ENCODE assay signal across 8 mouse cellular contexts in the genomic region with DNA sequence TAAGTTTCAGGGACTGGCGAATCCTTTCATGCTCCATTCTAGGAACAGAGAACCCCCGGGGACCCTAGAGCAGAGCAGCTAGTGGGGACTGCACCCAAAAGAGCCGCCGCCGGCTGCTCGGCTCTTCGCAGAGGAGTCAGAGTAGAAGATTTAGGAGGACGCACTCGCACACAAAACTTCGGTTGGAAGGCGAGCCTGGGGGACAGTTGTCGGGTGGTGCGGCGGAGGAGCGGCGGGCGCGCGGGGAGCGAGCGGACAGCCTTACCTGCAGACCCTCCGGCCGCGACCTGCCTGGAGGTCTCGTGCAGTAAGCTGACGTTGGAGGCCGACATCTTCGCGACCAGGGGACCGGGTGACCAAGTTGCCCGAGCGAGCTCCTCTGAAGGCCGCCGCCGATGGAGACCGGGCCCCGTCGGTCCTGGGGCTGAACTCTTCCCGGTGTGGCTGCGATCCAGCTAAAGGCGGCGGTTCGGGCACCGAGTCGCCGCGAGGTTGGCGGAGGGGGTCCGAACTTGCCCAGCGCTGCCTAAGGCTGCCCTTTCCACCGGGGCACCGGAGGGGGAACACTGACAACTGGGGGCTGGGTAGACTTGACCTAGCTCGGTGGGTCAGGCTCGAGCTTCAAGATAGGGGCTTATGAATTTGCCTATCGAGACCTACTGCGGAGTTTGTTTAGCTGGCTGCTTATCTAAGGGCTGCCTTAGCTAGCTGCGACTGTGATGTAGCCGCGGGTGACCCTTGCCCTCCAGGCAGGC. TPM values are rescaled to one million over a fixed set of nuclear protein-coding genes. Genes with fewer than 3 reads are reported as not detected.
DNase-seq lines count a peak whose midpoint lies in the region; ATAC-seq and TF ChIP-seq lines count a peak whose summit lies in the region.

No protein-coding gene starts in this region.

- H3K4me1 ChIP-seq in hindbrain, embryonic 16.5 days (ENCODE audit: control insufficient read depth, insufficient read depth, low read depth, low read length): peaks cover 3% of the 10 kb centered on the region
- peaks cover 41% of the 10 kb centered on the region for H3K4me1 ChIP-seq in liver, embryonic 12.5 days
- no peaks in the 10 kb centered on the region for H3K4me1 ChIP-seq in neural tube, embryonic 11.5 days (ENCODE audit: control insufficient read depth, insufficient read depth, low read length)

- ATAC-seq in hindbrain, embryonic 16.5 days: peak; percentile 63
- ATAC-seq in liver, embryonic 12.5 days: peak; percentile 84
- ATAC-seq in neural tube, embryonic 11.5 days (ENCODE audit: insufficient read depth, low FRiP score, low TSS enrichment): peak; percentile 49

- peak overlapping the region; percentile 62 for H3K4me3 ChIP-seq in layer of hippocampus, adult 2 months
- peak overlapping the region; percentile 80 for H3K4me3 ChIP-seq in gastrocnemius, adult 2 months
- peak overlapping the region; percentile 54 for H3K4me3 ChIP-seq in hindbrain, embryonic 16.5 days (ENCODE audit: low read length)
- peak overlapping the region; percentile 81 for H3K4me3 ChIP-seq in liver, embryonic 12.5 days
- peak overlapping the region; percentile 51 for H3K4me3 ChIP-seq in neural tube, embryonic 11.5 days (ENCODE audit: low read depth, low read length)

- H3K27ac ChIP-seq in layer of hippocampus, adult 2 months: no peak overlapping the region; the same call in 1 of the 2 replicates
- peak overlapping the region; percentile 62 for H3K27ac ChIP-seq in gastrocnemius, adult 2 months
- no peak overlapping the region for H3K27ac ChIP-seq in hindbrain, embryonic 16.5 days (ENCODE audit: low read depth, low read length)
- peak overlapping the region; percentile 100 for H3K27ac ChIP-seq in liver, embryonic 12.5 days
- no peak overlapping the region for H3K27ac ChIP-seq in neural tube, embryonic 11.5 days (ENCODE audit: low read depth, low read length)

- peak overlapping the region; percentile 93 for H3K4me2 ChIP-seq in hindbrain, embryonic 16.5 days (ENCODE audit: low read length)
- peak overlapping the region; percentile 86 for H3K4me2 ChIP-seq in liver, embryonic 12.5 days
- peak overlapping the region; percentile 75 for H3K4me2 ChIP-seq in neural tube, embryonic 11.5 days (ENCODE audit: low read depth)

- WGBS in hindbrain, embryonic 16.5 days: 2% methylated on average over 45 of the region's 59 CpGs
- WGBS in liver, embryonic 12.5 days (ENCODE audit: insufficient replicate concordance): under 1% methylated on average over 59 of the region's 59 CpGs
- under 1% methylated on average over 59 of the region's 59 CpGs for WGBS in neural tube, embryonic 11.5 days

- peaks cover 13% of the 10 kb centered on the region for H3K27me3 ChIP-seq in hindbrain, embryonic 16.5 days (replicated peaks; ENCODE audit: control insufficient read depth, insufficient read depth, low read length)
- no peaks in the 10 kb centered on the region for H3K27me3 ChIP-seq in liver, embryonic 12.5 days (replicated peaks)
- H3K27me3 ChIP-seq in neural tube, embryonic 11.5 days (ENCODE audit: control insufficient read depth, insufficient read depth, low read length): no peaks in the 10 kb centered on the region

- no peak for TF ChIP-seq CTCF in layer of hippocampus, adult 2 months (conservative IDR thresholded peaks at IDR 0.05)
- TF ChIP-seq CTCF in gastrocnemius, adult 2 months (IDR thresholded peaks at IDR 0.05): no peak

- peak overlapping the region; percentile 64 for H3K9ac ChIP-seq in hindbrain, embryonic 16.5 days (ENCODE audit: low read depth, low read length)
- H3K9ac ChIP-seq in liver, embryonic 12.5 days: peak overlapping the region; percentile 91
- H3K9ac ChIP-seq in neural tube, embryonic 11.5 days (ENCODE audit: low read length): peak overlapping the region; percentile 50

- no peak for DNase-seq in layer of hippocampus, adult 2 months (ENCODE audit: low spot score in 2 of 2)
- DNase-seq in layer of hippocampus, adult 9-10 months (ENCODE audit: low spot score): no peak
- peak; percentile 72 for DNase-seq in c-Kit-positive CD71-positive TER-119-positive erythroid progenitor cells, embryonic 14.5 days (ENCODE audit: low spot score)
- DNase-seq in gastrocnemius, adult 2 months: peak; percentile 57
- peak; percentile 55 for DNase-seq in neural tube, embryonic 11.5 days (ENCODE audit: low spot score)
- DNase-seq in urinary bladder, postnatal 14 days (ENCODE audit: low spot score): peak; percentile 35

- H3K36me3 ChIP-seq in hindbrain, embryonic 16.5 days (ENCODE audit: control insufficient read depth, insufficient read depth, low read length): no peaks in the 10 kb centered on the region
- H3K36me3 ChIP-seq in liver, embryonic 12.5 days: peaks cover 2% of the 10 kb centered on the region; the same call in 1 of the 2 replicates
- H3K36me3 ChIP-seq in neural tube, embryonic 11.5 days (ENCODE audit: control insufficient read depth, insufficient read depth, low read length): no peaks in the 10 kb centered on the region

- intact Hi-C loops in gastrocnemius, adult 2 months (cut with DNase I): no loop called here

- H3K9me3 ChIP-seq in hindbrain, embryonic 16.5 days (ENCODE audit: control insufficient read depth, low read length): no peaks in the 10 kb centered on the region
- no peaks in the 10 kb centered on the region for H3K9me3 ChIP-seq in liver, embryonic 12.5 days (replicated peaks)
- no peaks in the 10 kb centered on the region for H3K9me3 ChIP-seq in neural tube, embryonic 11.5 days (ENCODE audit: control insufficient read depth, low read length)

RNA-seq across cellular contexts. Expression of a gene that starts 0.5 kb away (rescaled TPM):
- 1 to 10 TPM in 1 of 2 experiments, under 1 TPM in 1; 0.42 to 2.0 TPM for total RNA-seq in layer of hippocampus, adult 2 months (2021)
- total RNA-seq in gastrocnemius, adult 2 months (2021): under 1 TPM; 0.15 to 0.17 TPM
- 0.10 and 0.20 TPM in 2 replicates for polyA plus RNA-seq in hindbrain, embryonic 16.5 days (2015; fragmentation: Nextera tagmentation; extraction: Ambion mirVana)
- 30.0 and 33.1 TPM in 2 replicates for polyA plus RNA-seq in liver, embryonic 12.5 days (2016; fragmentation: Nextera tagmentation; extraction: Ambion mirVana)
- polyA plus RNA-seq in neural tube, embryonic 11.5 days (2014; fragmentation: Nextera tagmentation; extraction: Ambion mirVana): 1.3 and 1.9 TPM in 2 replicates

RNA-seq across cellular contexts. Expression of a gene that starts 33.4 kb away (rescaled TPM):
- 10 to 100 TPM; 16.5 to 19.4 TPM for total RNA-seq in layer of hippocampus, adult 2 months (2021)
- total RNA-seq in gastrocnemius, adult 2 months (2021): 10 to 100 TPM; 23.9 to 27.7 TPM
- 23.2 and 25.3 TPM in 2 replicates for polyA plus RNA-seq in hindbrain, embryonic 16.5 days (2015; fragmentation: Nextera tagmentation; extraction: Ambion mirVana)
- polyA plus RNA-seq in liver, embryonic 12.5 days (2016; fragmentation: Nextera tagmentation; extraction: Ambion mirVana): 59.4 and 61.7 TPM in 2 replicates
- polyA plus RNA-seq in neural tube, embryonic 11.5 days (2014; fragmentation: Nextera tagmentation; extraction: Ambion mirVana): 64.1 and 67.1 TPM in 2 replicates

RNA-seq across cellular contexts. Expression of a gene that starts 33.4 kb away (rescaled TPM):
- 1 to 10 TPM; 6.3 to 7.6 TPM for total RNA-seq in layer of hippocampus, adult 2 months (2021)
- 1 to 10 TPM; 3.0 to 3.4 TPM for total RNA-seq in gastrocnemius, adult 2 months (2021)
- polyA plus RNA-seq in hindbrain, embryonic 16.5 days (2015; fragmentation: Nextera tagmentation; extraction: Ambion mirVana): 5.2 and 5.6 TPM in 2 replicates
- polyA plus RNA-seq in liver, embryonic 12.5 days (2016; fragmentation: Nextera tagmentation; extraction: Ambion mirVana): 5.4 and 6.1 TPM in 2 replicates
- polyA plus RNA-seq in neural tube, embryonic 11.5 days (2014; fragmentation: Nextera tagmentation; extraction: Ambion mirVana): 5.8 and 6.2 TPM in 2 replicates

Comparison
In these comparisons a context has a peak if more than half of its experiments do, and no peak if none do; other contexts are left out.
1. DNase-seq: peak in c-Kit-positive CD71-positive TER-119-positive erythroid progenitor cells, embryonic 14.5 days (single experiment), gastrocnemius, adult 2 months (single experiment), neural tube, embryonic 11.5 days (single experiment) and urinary bladder, postnatal 14 days (single experiment); none in layer of hippocampus, adult 2 months (0 of 2) and layer of hippocampus, adult 9-10 months (single experiment).
2. H3K27ac ChIP-seq: peak in gastrocnemius, adult 2 months (single experiment) and liver, embryonic 12.5 days (single experiment); none in layer of hippocampus, adult 2 months (single experiment), hindbrain, embryonic 16.5 days (single experiment) and neural tube, embryonic 11.5 days (single experiment).
3. RNA of a gene that starts 0.5 kb away (polyA plus RNA-seq): 30.0 to 33.1 TPM in liver, embryonic 12.5 days; 1.3 to 1.9 TPM in neural tube, embryonic 11.5 days and 0.10 to 0.20 TPM in hindbrain, embryonic 16.5 days; every median in the first group is over 10 times any median in the second.
4. Peak in every context shown above with its lines, with median percentiles within 50 percentile points of each other: H3K4me3 ChIP-seq, ATAC-seq, H3K4me2 ChIP-seq and H3K9ac ChIP-seq.